Mouse (Mus musculus): ENCODE data around the gene 1700009N14Rik. TPM values are rescaled to one million over a fixed set of nuclear protein-coding genes. Genes with fewer than 3 reads are reported as not detected.

Gene 1700009N14Rik
- not detected in 2 replicates for polyA plus RNA-seq (2012; rRNA removed)

GRCm38 (mm10) chr4:39450069-39450468, at the start of gene 1700009N14Rik:
1700009N14Rik (plus strand) TSS chr4:39450295.
- no peak for DNase-seq
- Histone ChIP-seq H3K4me3 (replicated peaks; ENCODE audit: insufficient read depth, low read depth, low read length) (no peak within 1 kb of the TSS), H3K27me3 (ENCODE audit: control insufficient read depth, insufficient read depth, low read length) (no peaks in the 10 kb centered on the region), H3K27ac (ENCODE audit: insufficient read depth, low read length) (no peak within 1 kb of the TSS), H3K4me1 (ENCODE audit: control insufficient read depth, insufficient read depth, low read length) (no peaks in the 10 kb centered on the region)
- WGBS: 71% methylated on average over 3 of the region's 3 CpGs
- no peak for TF ChIP-seq POLR2A (IDR thresholded peaks at IDR 0.05; ENCODE audit: borderline replicate concordance, insufficient read depth, low read length)
- no peak for TF ChIP-seq CTCF (IDR thresholded peaks at IDR 0.05; ENCODE audit: borderline replicate concordance, insufficient read depth, low read depth, low read length)

GRCm38 (mm10) chr4:39437870-39438367, 12.2 kb upstream of the 1700009N14Rik start:
- H3K4me3 ChIP-seq (replicated peaks; ENCODE audit: insufficient read depth, low read depth, low read length): no peak overlapping the region
- H3K27ac ChIP-seq (ENCODE audit: insufficient read depth, low read length): no peak overlapping the region
- no peak for DNase-seq
- WGBS: 91% methylated on average over 2 of the region's 2 CpGs
- no peaks in the 10 kb centered on the region for H3K4me1 ChIP-seq (ENCODE audit: control insufficient read depth, insufficient read depth, low read length)
- no peak for TF ChIP-seq CTCF (IDR thresholded peaks at IDR 0.05; ENCODE audit: borderline replicate concordance, insufficient read depth, low read depth, low read length)
- TF ChIP-seq POLR2A (IDR thresholded peaks at IDR 0.05; ENCODE audit: borderline replicate concordance, insufficient read depth, low read length): no peak
- no peaks in the 10 kb centered on the region for H3K27me3 ChIP-seq (ENCODE audit: control insufficient read depth, insufficient read depth, low read length)

GRCm38 (mm10) chr4:39474291-39474690, 24.2 kb downstream of the 1700009N14Rik start:
- TF ChIP-seq CTCF (IDR thresholded peaks at IDR 0.05; ENCODE audit: borderline replicate concordance, insufficient read depth, low read depth, low read length): no peak
- no peak for TF ChIP-seq POLR2A (IDR thresholded peaks at IDR 0.05; ENCODE audit: borderline replicate concordance, insufficient read depth, low read length)
- H3K27me3 ChIP-seq (ENCODE audit: control insufficient read depth, insufficient read depth, low read length): no peaks in the 10 kb centered on the region
- H3K4me1 ChIP-seq (ENCODE audit: control insufficient read depth, insufficient read depth, low read length): no peaks in the 10 kb centered on the region
- no peak overlapping the region for H3K27ac ChIP-seq (ENCODE audit: insufficient read depth, low read length)
- H3K4me3 ChIP-seq (replicated peaks; ENCODE audit: insufficient read depth, low read depth, low read length): no peak overlapping the region
- 64% methylated on average over 2 of the region's 2 CpGs for WGBS
- DNase-seq: no peak

- 91% methylated on average over 8 of the region's 8 CpGs for WGBS
- no peaks in the 10 kb centered on the region for H3K27me3 ChIP-seq (ENCODE audit: control insufficient read depth, insufficient read depth, low read length)
- TF ChIP-seq CTCF (IDR thresholded peaks at IDR 0.05; ENCODE audit: borderline replicate concordance, insufficient read depth, low read depth, low read length): no peak
- no peak for TF ChIP-seq POLR2A (IDR thresholded peaks at IDR 0.05; ENCODE audit: borderline replicate concordance, insufficient read depth, low read length)
- no peak overlapping the region for H3K27ac ChIP-seq (ENCODE audit: insufficient read depth, low read length)
- H3K4me1 ChIP-seq (ENCODE audit: control insufficient read depth, insufficient read depth, low read length): no peaks in the 10 kb centered on the region
- DNase-seq: no peak
- no peak overlapping the region for H3K4me3 ChIP-seq (replicated peaks; ENCODE audit: insufficient read depth, low read depth, low read length)
These were observed 36.3 kb downstream of the 1700009N14Rik start for GRCm38 (mm10) chr4:39486393-39486792.

GRCm38 (mm10) chr4:39493596-39493995, 43.5 kb downstream of the 1700009N14Rik start:
- DNase-seq: no peak
- no peaks in the 10 kb centered on the region for H3K27me3 ChIP-seq (ENCODE audit: control insufficient read depth, insufficient read depth, low read length)
- no peak overlapping the region for H3K27ac ChIP-seq (ENCODE audit: insufficient read depth, low read length)
- TF ChIP-seq POLR2A (IDR thresholded peaks at IDR 0.05; ENCODE audit: borderline replicate concordance, insufficient read depth, low read length) (no peak), CTCF (IDR thresholded peaks at IDR 0.05; ENCODE audit: borderline replicate concordance, insufficient read depth, low read depth, low read length) (no peak)
- H3K4me3 ChIP-seq (replicated peaks; ENCODE audit: insufficient read depth, low read depth, low read length): no peak overlapping the region
- 80% methylated on average over 1 of the region's 1 CpGs for WGBS
- no peaks in the 10 kb centered on the region for H3K4me1 ChIP-seq (ENCODE audit: control insufficient read depth, insufficient read depth, low read length)

- no peak overlapping the region for H3K4me3 ChIP-seq (replicated peaks; ENCODE audit: insufficient read depth, low read depth, low read length)
- TF ChIP-seq POLR2A (IDR thresholded peaks at IDR 0.05; ENCODE audit: borderline replicate concordance, insufficient read depth, low read length) (no peak), CTCF (IDR thresholded peaks at IDR 0.05; ENCODE audit: borderline replicate concordance, insufficient read depth, low read depth, low read length) (no peak)
- 63% methylated on average over 1 of the region's 1 CpGs for WGBS
- H3K4me1 ChIP-seq (ENCODE audit: control insufficient read depth, insufficient read depth, low read length): no peaks in the 10 kb centered on the region
- no peak overlapping the region for H3K27ac ChIP-seq (ENCODE audit: insufficient read depth, low read length)
- no peaks in the 10 kb centered on the region for H3K27me3 ChIP-seq (ENCODE audit: control insufficient read depth, insufficient read depth, low read length)
- DNase-seq: no peak
These were observed 45.8 kb downstream of the 1700009N14Rik start for GRCm38 (mm10) chr4:39495875-39496274.

Measured in cerebellum, adult 2 months (tissue).